Mouse (Mus musculus) forebrain, embryonic 12.5 days (tissue): ENCODE measurements around the gene Ahnak2. TPM values are rescaled to one million over a fixed set of nuclear protein-coding genes. Genes with fewer than 3 reads are reported as not detected.

Experiments
- ATAC-seq: fragments of 200-750 bp; cut with Nextera tagmentation; 2 replicates; pipeline ENCODE4 v1.8.0; 2017; ENCODE audit warnings: moderate TSS enrichment; ENCODE audit not compliant: low FRiP score
- H3K27ac ChIP-seq: fragments of 300-500 bp; sonication (generic); 2 replicates; pipeline ENCODE4 v1.5.1; 2016; ENCODE audit warnings: mild to moderate bottlenecking
- H3K27me3 ChIP-seq: fragments of 300-500 bp; sonication (generic); 2 replicates; pipeline ENCODE4 v1.6.1; 2016; ENCODE audit warnings: mild to moderate bottlenecking
- H3K36me3 ChIP-seq: fragments of 300-500 bp; sonication (generic); replicated peaks from 2 replicates; pipeline ENCODE4 v1.6.1; 2016; ENCODE audit warnings: mild to moderate bottlenecking
- H3K4me1 ChIP-seq: fragments of 300-500 bp; sonication (generic); 2 replicates; pipeline ENCODE4 v1.6.1; 2016
- H3K4me2 ChIP-seq: fragments of 300-500 bp; sonication (generic); 2 replicates; pipeline ENCODE4 v1.6.1; 2016; ENCODE audit warnings: mild to moderate bottlenecking, moderate library complexity
- H3K4me3 ChIP-seq: fragments of 300-500 bp; sonication (generic); replicated peaks from 2 replicates; pipeline ENCODE4 v1.5.1; 2016; ENCODE audit warnings: mild to moderate bottlenecking
- H3K9ac ChIP-seq: fragments of 300-500 bp; sonication (generic); 2 replicates; pipeline ENCODE4 v1.6.1; 2016; ENCODE audit warnings: mild to moderate bottlenecking
- H3K9me3 ChIP-seq: fragments of 300-500 bp; sonication (generic); 2 replicates; pipeline ENCODE4 v1.6.1; 2016
- WGBS: fragments of 180-500 bp; shearing (Covaris S2); methylation state at CpG from one replicate; pipeline ENCODE4 v1.1.7; 2016; 5-methylcytosine and 5-hydroxymethylcytosine counted together
- polyA plus RNA-seq: library from polyadenylated mRNA; unstranded; fragments of >200 nt; fragmentation: Nextera tagmentation; extraction: Ambion mirVana; gene quantifications from 2 replicates; pipeline ENCODE4 v1.2.1, GENCODE M21; 2016

Ahnak2 gene
- polyA plus RNA-seq, 1 experiment from 2014 or later: 0.19 TPM

- Histone ChIP-seq H3K27ac (no peak overlapping the region), H3K4me3 (no peak overlapping the region), H3K9me3 (no peaks in the 10 kb centered on the region), H3K36me3 (no peaks in the 10 kb centered on the region), H3K27me3 (peaks cover 63% of the 10 kb centered on the region), H3K9ac (peak overlapping the region; percentile 74; the same call in 1 of the 2 replicates), H3K4me1 (peaks cover 16% of the 10 kb centered on the region), H3K4me2 (peak overlapping the region; percentile 100)
- no peak for ATAC-seq
- WGBS: 22% methylated on average over 3 of the region's 3 CpGs
These were observed 460 bp upstream of the Ahnak2 start for GRCm38 (mm10) chr12:112802917-112803316.

DNA sequence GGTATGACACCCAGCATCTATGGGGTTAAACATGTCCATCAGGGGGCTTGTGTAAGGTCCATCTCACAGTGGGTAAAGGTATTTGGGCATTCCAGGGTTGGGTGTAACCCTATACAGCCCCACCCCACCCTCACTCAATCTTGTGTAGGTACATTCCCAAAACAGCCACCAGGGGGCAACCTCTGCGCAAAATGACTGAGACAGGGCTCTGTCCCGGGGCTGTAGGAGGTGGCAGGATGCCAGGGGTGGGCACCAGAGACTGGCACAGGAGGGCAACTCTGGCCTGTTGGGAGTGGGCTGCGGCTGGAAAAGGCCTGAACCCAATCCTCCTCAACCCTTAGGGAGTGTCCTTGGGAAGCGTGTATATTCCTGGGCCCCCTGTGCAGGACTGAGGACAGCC, 2.0 kb downstream of the Ahnak2 start:
- Histone ChIP-seq H3K9ac (no peak overlapping the region), H3K4me2 (no peak overlapping the region), H3K9me3 (no peaks in the 10 kb centered on the region), H3K27me3 (peaks cover 67% of the 10 kb centered on the region), H3K4me3 (no peak overlapping the region), H3K27ac (no peak overlapping the region), H3K4me1 (peaks cover 19% of the 10 kb centered on the region), H3K36me3 (no peaks in the 10 kb centered on the region)
- 18% methylated on average over 4 of the region's 4 CpGs for WGBS
- ATAC-seq: peak; percentile 31

DNA sequence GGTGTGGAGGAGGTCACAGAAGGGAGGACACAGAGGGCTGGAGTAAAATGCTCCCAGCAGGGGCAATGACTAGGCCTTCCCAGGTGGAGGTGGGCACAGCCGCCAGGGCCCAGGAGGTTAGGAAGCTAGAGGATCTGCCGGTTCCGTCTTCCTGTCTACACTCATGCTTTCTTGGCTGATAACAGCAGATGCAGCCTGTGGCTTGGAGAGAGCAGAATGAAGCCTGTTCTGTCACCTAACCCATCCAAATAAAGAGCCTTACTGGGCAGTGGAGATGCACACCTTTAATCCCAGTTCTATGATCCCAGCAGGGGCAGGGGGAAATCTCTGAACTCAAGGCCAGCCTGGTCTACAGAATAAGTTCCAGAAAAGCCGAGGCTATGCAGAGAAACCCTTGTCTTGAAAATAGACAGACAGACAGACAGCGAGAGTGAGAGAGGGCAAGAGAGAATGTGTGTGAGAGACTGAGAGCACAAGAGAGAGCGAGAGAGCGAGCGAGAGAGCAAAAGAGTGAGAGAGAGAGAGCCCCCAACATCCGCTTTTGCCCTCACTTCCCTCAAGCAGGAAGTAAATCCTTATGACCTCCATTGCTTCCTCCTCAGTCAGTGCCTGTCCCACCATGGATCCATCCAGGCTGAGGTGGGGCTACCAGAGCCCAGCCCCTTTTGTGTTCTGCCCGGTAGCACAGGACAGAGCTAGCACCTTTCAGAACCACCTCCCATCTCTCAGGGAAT, 3.1 kb downstream of the Ahnak2 start:
- H3K27ac ChIP-seq: no peak overlapping the region
- WGBS: 89% methylated on average over 10 of the region's 10 CpGs
- H3K9ac ChIP-seq: no peak overlapping the region
- no peak overlapping the region for H3K4me3 ChIP-seq
- peaks cover 19% of the 10 kb centered on the region for H3K4me1 ChIP-seq
- ATAC-seq: no peak
- no peaks in the 10 kb centered on the region for H3K36me3 ChIP-seq
- H3K27me3 ChIP-seq: peaks cover 61% of the 10 kb centered on the region
- no peaks in the 10 kb centered on the region for H3K9me3 ChIP-seq
- no peak overlapping the region for H3K4me2 ChIP-seq

DNA sequence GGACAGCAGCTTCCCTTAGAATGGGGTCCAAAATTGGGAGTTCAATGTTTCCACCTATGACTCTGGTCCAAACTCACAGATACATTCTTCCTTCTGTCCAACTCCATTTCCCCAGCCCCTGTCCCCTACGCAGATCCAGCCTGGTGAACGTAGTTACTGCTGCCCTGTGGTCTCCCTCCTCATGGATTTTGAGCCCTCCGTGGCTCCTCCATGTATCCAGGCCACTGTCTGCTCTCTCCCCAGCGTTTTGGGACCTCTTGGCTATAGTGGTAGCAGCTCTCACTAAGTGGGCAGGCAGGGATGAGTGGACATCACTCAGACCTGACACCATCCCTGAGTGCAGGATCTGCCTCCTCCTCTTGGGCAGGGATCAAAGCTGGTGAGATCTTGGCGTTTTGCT, 3.7 kb downstream of the Ahnak2 start:
- no peak overlapping the region for H3K27ac ChIP-seq
- peaks cover 55% of the 10 kb centered on the region for H3K27me3 ChIP-seq
- H3K4me1 ChIP-seq: peaks cover 25% of the 10 kb centered on the region
- WGBS: 69% methylated on average over 5 of the region's 5 CpGs
- H3K4me3 ChIP-seq: no peak overlapping the region
- no peaks in the 10 kb centered on the region for H3K36me3 ChIP-seq
- no peaks in the 10 kb centered on the region for H3K9me3 ChIP-seq
- no peak overlapping the region for H3K4me2 ChIP-seq
- no peak overlapping the region for H3K9ac ChIP-seq
- ATAC-seq: no peak

GRCm38 (mm10) chr12:112798332-112798681, 4.2 kb downstream of the Ahnak2 start:
- ATAC-seq: no peak
- no peaks in the 10 kb centered on the region for H3K9me3 ChIP-seq
- no peak overlapping the region for H3K4me3 ChIP-seq
- peaks cover 51% of the 10 kb centered on the region for H3K27me3 ChIP-seq
- no peak overlapping the region for H3K27ac ChIP-seq
- WGBS: 45% methylated on average over 5 of the region's 5 CpGs
- H3K4me1 ChIP-seq: peaks cover 25% of the 10 kb centered on the region
- no peaks in the 10 kb centered on the region for H3K36me3 ChIP-seq
- H3K9ac ChIP-seq: no peak overlapping the region
- no peak overlapping the region for H3K4me2 ChIP-seq

DNA sequence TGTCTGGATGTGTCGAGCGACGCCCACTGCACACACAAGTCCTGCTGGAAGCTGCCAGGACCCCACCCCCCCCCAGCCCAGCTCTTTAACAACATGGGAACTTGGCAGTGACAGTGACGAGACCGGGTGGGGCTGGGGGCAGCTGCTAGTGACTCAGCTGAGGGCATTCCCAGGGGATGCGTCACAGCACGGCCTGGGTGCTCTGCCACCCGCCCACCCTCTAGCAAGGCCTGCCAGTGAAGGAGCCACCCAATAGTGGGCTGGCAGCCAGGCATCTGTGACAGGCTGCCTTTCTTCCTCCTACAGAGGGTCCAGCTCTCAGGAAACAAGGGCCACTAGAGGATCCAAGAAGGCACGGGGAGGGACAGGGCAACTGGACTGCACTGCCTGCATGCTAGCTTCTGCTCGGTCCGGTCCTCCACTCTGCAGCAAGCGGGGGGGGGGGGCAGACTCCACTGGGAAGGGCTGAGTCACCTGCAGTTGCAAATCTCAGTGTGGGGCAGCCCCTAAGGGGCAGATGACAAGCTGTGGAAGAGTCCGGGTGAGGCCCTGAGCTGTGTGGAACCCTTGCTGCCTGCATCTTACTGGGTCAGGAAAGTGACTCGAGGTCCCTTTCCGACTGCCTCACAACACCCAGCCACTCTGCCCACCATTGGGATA, 4.7 kb downstream of the Ahnak2 start:
- Histone ChIP-seq H3K27ac (no peak overlapping the region), H3K9ac (no peak overlapping the region)

GRCm38 (mm10) chr12:112796551-112797510, 5.6 kb downstream of the Ahnak2 start:
- Histone ChIP-seq H3K9me3 (no peaks in the 10 kb centered on the region), H3K4me1 (peaks cover 16% of the 10 kb centered on the region), H3K27ac (no peak overlapping the region), H3K27me3 (peaks cover 40% of the 10 kb centered on the region), H3K9ac (no peak overlapping the region), H3K36me3 (no peaks in the 10 kb centered on the region), H3K4me3 (no peak overlapping the region), H3K4me2 (no peak overlapping the region)
- ATAC-seq: no peak
- whole genome bisulfite sequencing: 57% methylated on average over 17 of the region's 17 CpGs

More for the DNA sequence above, 4.7 kb downstream of the Ahnak2 start:
- Histone ChIP-seq H3K4me3 (no peak overlapping the region), H3K4me2 (no peak overlapping the region), H3K9me3 (no peaks in the 10 kb centered on the region), H3K4me1 (peaks cover 25% of the 10 kb centered on the region), H3K36me3 (no peaks in the 10 kb centered on the region), H3K27me3 (peaks cover 46% of the 10 kb centered on the region)
- WGBS: 65% methylated on average over 14 of the region's 15 CpGs
- no peak for ATAC-seq

DNA sequence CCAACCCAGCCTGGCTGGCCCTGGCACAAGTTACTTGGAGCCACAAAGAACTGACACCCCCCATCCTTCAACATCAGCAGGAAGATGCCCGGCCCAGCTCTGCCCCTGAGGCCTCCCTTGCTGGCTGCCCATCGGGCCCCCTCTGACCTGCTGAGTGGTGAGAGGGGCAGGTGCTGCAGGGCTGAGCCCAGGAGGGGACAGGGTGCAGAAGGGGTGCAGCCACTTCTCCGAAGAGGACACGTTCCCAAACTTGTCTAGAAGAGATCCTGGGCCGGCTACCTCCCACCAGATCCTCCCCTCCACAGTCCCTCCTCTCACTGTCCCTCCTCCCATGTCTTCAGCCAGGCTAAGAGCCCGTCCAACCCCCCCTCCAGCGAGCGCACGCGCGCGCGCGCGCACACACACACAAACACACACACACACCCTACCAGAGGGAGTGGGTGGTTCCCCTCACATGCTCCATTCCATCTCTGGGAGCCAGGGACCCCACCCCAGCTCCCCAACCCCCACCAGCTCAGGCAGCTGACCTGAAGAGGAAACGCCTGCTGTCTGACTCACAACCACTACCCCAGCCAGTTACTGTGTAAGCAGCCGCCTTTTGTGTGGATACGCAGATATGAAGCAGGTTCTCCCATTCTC, 6.9 kb downstream of the Ahnak2 start:
- no peaks in the 10 kb centered on the region for H3K36me3 ChIP-seq
- H3K9me3 ChIP-seq: no peaks in the 10 kb centered on the region
- peaks cover 27% of the 10 kb centered on the region for H3K27me3 ChIP-seq
- H3K4me1 ChIP-seq: peaks cover 10% of the 10 kb centered on the region
- H3K4me2 ChIP-seq: no peak overlapping the region
- no peak overlapping the region for H3K27ac ChIP-seq
- H3K9ac ChIP-seq: no peak overlapping the region
- 77% methylated on average over 17 of the region's 18 CpGs for WGBS
- H3K4me3 ChIP-seq: no peak overlapping the region
- no peak for ATAC-seq

GRCm38 (mm10) chr12:112794998-112795397, 7.5 kb downstream of the Ahnak2 start:
- Histone ChIP-seq H3K36me3 (no peaks in the 10 kb centered on the region), H3K9ac (no peak overlapping the region), H3K27ac (no peak overlapping the region), H3K9me3 (no peaks in the 10 kb centered on the region), H3K4me3 (no peak overlapping the region), H3K27me3 (peaks cover 21% of the 10 kb centered on the region; the same call in 1 of the 2 replicates), H3K4me2 (no peak overlapping the region), H3K4me1 (peaks cover 9% of the 10 kb centered on the region)
- WGBS: 81% methylated on average over 5 of the region's 5 CpGs
- ATAC-seq: no peak

DNA sequence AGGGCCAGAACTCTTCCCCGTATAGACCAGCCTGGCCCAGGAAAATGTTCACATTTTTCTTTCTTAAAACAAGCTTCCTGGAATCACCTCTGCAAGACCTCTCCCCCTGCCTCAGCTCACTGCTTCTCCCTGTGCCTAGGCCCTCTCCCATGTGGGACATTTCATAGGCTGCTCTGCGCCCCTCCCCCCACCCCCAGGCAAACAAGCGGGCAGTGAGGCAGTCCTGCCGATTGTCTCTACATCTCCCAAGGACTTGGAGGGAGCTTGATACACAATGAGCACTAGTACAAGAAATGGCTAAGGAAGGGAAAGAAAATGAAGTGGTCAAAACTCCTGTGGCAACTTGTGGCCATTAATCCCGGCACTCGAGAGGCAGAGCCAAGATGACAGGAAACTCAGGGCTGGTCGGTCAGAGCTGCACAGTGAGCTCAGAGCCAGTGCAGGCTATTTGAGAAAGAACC, 8.1 kb downstream of the Ahnak2 start:
- Histone ChIP-seq H3K4me1 (peaks cover 9% of the 10 kb centered on the region), H3K27ac (no peak overlapping the region), H3K4me2 (no peak overlapping the region), H3K4me3 (no peak overlapping the region), H3K36me3 (no peaks in the 10 kb centered on the region), H3K9me3 (no peaks in the 10 kb centered on the region), H3K27me3 (peaks cover 21% of the 10 kb centered on the region; the same call in 1 of the 2 replicates), H3K9ac (0 out of 2 replicates have a peak overlapping the region, but pooled peaks have one; percentile 36)
- WGBS: 35% methylated on average over 7 of the region's 7 CpGs
- ATAC-seq: no peak

DNA sequence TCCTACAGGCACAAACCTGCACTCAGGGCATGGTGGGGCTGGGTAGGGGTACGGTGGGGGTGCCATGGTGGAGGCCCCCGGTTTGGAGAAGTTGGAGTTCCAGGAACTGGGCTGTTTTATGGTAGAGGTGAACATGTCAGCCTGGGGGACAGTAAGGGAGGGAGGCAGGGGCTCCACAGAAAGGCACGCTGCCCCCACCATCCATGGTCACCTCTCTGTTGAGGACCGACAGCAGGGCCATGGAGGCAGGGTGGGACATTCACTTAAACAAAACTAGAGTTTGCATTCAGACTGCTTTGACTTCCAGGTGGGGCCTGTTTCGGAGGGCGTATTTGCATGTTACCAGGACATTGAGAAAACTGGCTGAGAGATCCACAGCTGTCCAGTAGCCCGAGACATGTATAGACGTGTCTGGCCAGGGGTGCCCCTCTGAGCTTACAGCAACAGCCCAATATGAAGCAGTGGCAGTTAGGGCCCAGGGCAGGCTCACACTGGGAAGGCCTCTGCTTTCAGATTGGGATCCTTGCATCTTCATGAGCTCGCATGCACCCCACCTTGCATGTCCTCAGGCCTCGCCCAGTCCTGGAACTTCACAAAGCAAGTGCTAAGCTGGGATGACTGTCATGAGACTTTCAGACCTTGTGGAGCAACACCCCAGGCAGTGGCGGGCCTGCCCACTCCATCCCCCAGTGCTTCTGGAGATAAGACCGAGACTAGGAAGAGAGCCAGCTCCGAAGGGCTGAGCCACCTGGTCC, 8.7 kb downstream of the Ahnak2 start:
- H3K9me3 ChIP-seq: no peaks in the 10 kb centered on the region
- ATAC-seq: no peak
- no peak overlapping the region for H3K4me2 ChIP-seq
- 0 out of 2 replicates have a peak overlapping the region, but pooled peaks have one; percentile 36 for H3K9ac ChIP-seq
- H3K4me3 ChIP-seq: no peak overlapping the region
- peaks cover 16% of the 10 kb centered on the region; the same call in 1 of the 2 replicates for H3K27me3 ChIP-seq
- 71% methylated on average over 13 of the region's 13 CpGs for WGBS
- no peaks in the 10 kb centered on the region for H3K36me3 ChIP-seq
- peaks cover 9% of the 10 kb centered on the region for H3K4me1 ChIP-seq
- H3K27ac ChIP-seq: no peak overlapping the region
